Mouse (Mus musculus): ENCODE measurements at regions not wholly inside any gene's neighbourhood (a gene's known extent, or its start where the extent isn't known, plus 50 kb on each side); places are given as distances from the start of the nearest gene placed in this dataset.
"Not testable (repeated sequence)": the region's sequence is repeated elsewhere in the genome, so short reads cannot be mapped to it uniquely, and the experiment has no call there.

- no peak for DNase-seq (ENCODE audit: low spot score)
These were observed 90.1 kb upstream of the Hdac2 start for GRCm38 (mm10) chr10:36884198-36884597.

DNA sequence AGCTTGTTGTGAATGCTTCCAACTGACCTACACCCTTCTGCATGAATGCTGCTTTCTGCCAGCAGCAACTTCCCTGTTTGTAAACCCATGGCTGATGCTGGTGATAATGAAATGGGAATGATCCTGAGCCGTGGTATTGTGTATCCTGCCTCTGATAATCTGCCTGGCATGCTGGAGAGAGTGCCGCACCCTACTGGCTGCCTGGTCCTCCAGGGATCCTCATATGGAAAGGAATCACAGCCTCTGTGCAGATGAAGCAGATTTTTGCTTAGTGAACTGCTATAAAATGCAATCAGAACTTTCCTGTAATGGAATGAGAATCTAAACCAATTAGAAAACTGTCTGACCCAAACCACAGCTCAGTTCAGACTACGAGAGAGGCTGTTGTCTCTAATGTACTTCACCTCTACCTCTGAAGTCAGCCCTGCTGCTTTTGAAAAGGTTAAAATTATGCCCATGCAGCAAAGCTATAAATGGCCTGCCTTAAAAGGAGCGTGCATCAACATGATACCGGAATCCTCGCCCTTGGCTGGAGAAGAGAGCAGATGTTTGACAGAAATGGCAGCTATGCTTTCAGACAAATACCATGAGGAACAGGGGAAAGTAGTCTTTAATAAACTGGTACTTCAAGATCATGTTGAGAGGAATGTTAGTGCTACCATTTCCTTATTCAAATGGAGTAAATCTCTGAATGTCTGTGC, 76.3 kb upstream of the Hdac2 start:
- no peak for DNase-seq (ENCODE audit: low spot score)

DNA sequence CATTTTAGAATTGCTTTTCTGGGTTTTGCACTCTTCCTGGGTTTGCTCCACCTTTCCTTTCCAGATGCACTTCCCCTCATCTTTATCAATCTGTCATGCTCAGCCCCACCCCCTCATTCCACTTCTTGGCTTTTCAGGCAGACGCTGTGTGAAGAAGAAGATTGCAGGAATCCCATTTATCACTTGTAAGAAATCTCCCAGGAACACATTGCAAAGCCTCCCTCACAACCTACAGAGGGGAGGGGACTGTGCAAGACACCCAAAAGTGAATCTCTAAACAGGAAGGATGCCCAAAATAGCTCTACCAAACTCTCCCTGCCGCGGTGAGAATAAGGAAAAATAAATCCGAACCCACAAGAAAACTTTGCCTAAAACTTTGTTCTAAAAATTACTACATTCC, 65.5 kb upstream of the Hdac2 start:
- DNase-seq (ENCODE audit: low spot score): peak; percentile 2

GRCm38 (mm10) chr10:36918037-36918436, 56.3 kb upstream of the Hdac2 start:
- not testable (repeated sequence) for DNase-seq (ENCODE audit: low spot score)

DNA sequence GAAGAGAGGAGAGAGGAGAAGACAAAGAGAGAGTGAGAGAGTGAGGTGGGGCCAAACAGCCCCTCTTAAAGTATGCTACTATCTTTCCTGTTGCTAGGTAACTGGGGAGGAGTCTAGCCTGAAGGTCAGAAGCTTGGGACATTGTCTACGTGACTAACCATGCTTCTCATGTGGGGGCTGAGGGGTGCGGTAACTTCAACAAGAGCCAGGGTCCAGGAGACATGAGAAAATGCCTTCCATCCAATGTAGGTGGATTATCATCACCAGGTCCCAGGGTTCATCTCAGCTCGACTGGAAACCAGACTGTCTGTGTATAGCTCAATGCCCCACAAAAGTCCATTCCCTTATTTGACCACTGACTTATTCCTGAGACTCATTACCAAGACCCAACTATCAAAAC, 50.6 kb upstream of the Hdac2 start:
- no peak for DNase-seq (ENCODE audit: low spot score)

- DNase-seq (ENCODE audit: low spot score): no peak
These were observed 50.2 kb upstream of the Hdac2 start for GRCm38 (mm10) chr10:36924161-36924560.
